Mouse (Mus musculus): Measurements from ENCODE around the gene Dgkg.

GRCm38 (mm10) chr16:22491446-22492166 is 165.4 kb downstream of the Dgkg start:
- no peak for TF ChIP-seq CTCF (IDR thresholded peaks at IDR 0.05; ENCODE audit: low read depth, low read length)
- TF ChIP-seq GATA1 (IDR thresholded peaks at IDR 0.05; ENCODE audit: borderline replicate concordance, low read length), result no peak

All from G1E (cell line).